Mouse (Mus musculus) forebrain, embryonic 15.5 days (tissue): ENCODE measurements around the gene Mrpl36. TPM values are rescaled to one million over a fixed set of nuclear protein-coding genes. Genes with fewer than 3 reads are reported as not detected.

Experiments used
- ATAC-seq: fragments of 200-750 bp; cut with Nextera tagmentation; replicated peaks from 2 replicates; pipeline ENCODE4 v1.8.0; 2017; ENCODE audit warnings: mild to moderate bottlenecking, moderate TSS enrichment, moderate library complexity
- H3K27ac ChIP-seq: fragments of 300-500 bp; sonication (generic); replicated peaks from 2 replicates; pipeline ENCODE4 v1.5.1; 2015; ENCODE audit warnings: mild to moderate bottlenecking, inconsistent platforms
- H3K27me3 ChIP-seq: fragments of 300-500 bp; sonication (generic); 2 replicates; pipeline ENCODE4 v1.6.1; 2015; ENCODE audit warnings: inconsistent platforms
- H3K36me3 ChIP-seq: fragments of 300-500 bp; sonication (generic); 2 replicates; pipeline ENCODE4 v1.6.1; 2015; ENCODE audit warnings: mild to moderate bottlenecking, inconsistent platforms
- H3K4me1 ChIP-seq: fragments of 300-500 bp; sonication (generic); 2 replicates; pipeline ENCODE4 v1.6.1; 2015; ENCODE audit warnings: inconsistent platforms
- H3K4me2 ChIP-seq: fragments of 300-500 bp; sonication (generic); replicated peaks from 2 replicates; pipeline ENCODE4 v1.6.1; 2015; ENCODE audit warnings: mild to moderate bottlenecking, inconsistent platforms
- H3K4me3 ChIP-seq: fragments of 300-500 bp; sonication (generic); 2 replicates; pipeline ENCODE4 v1.5.1; 2015; ENCODE audit warnings: mild to moderate bottlenecking, inconsistent platforms
- H3K9ac ChIP-seq: fragments of 300-500 bp; sonication (generic); replicated peaks from 2 replicates; pipeline ENCODE4 v1.6.1; 2015; ENCODE audit warnings: mild to moderate bottlenecking, inconsistent platforms
- H3K9me3 ChIP-seq: fragments of 300-500 bp; sonication (generic); 2 replicates; pipeline ENCODE4 v1.6.1; 2016; ENCODE audit warnings: inconsistent platforms
- WGBS: fragments of 180-500 bp; shearing (Covaris S2); methylation state at CpG from one replicate; pipeline ENCODE4 v1.1.7; 2015; ENCODE audit warnings: mixed read lengths; 5-methylcytosine and 5-hydroxymethylcytosine counted together
- polyA plus RNA-seq: library from polyadenylated mRNA; unstranded; fragments of >200 nt; fragmentation: Nextera tagmentation; extraction: Ambion mirVana; gene quantifications from 2 replicates; pipeline ENCODE4 v1.2.1, GENCODE M21; 2015

Gene Mrpl36
- polyA plus RNA-seq, 1 experiment from 2014 or later, result 99.8 TPM

- Histone ChIP-seq H3K27ac (no peak overlapping the region), H3K9ac (no peak overlapping the region), H3K4me1 (no peaks in the 10 kb centered on the region), H3K4me3 (no peak overlapping the region), H3K9me3 (no peaks in the 10 kb centered on the region), H3K36me3 (no peaks in the 10 kb centered on the region), H3K4me2 (no peak overlapping the region), H3K27me3 (no peaks in the 10 kb centered on the region)
- ATAC-seq, result no peak
- WGBS, result 86% methylated on average over 7 of the region's 7 CpGs
These were observed 19.8 kb downstream of the Mrpl36 start for GRCm38 (mm10) chr13:73347922-73348650.

- Histone ChIP-seq H3K9me3 (no peaks in the 10 kb centered on the region), H3K4me3 (no peak overlapping the region), H3K27me3 (no peaks in the 10 kb centered on the region), H3K36me3 (no peaks in the 10 kb centered on the region), H3K4me2 (no peak overlapping the region), H3K27ac (no peak overlapping the region), H3K4me1 (no peaks in the 10 kb centered on the region), H3K9ac (no peak overlapping the region)
- WGBS, result 89% methylated on average over 9 of the region's 9 CpGs
- ATAC-seq, result no peak
These were observed 22.4 kb downstream of the Mrpl36 start for GRCm38 (mm10) chr13:73350741-73351140.

- Histone ChIP-seq H3K27me3 (no peaks in the 10 kb centered on the region), H3K4me1 (no peaks in the 10 kb centered on the region), H3K4me2 (no peak overlapping the region), H3K9ac (no peak overlapping the region), H3K4me3 (no peak overlapping the region), H3K27ac (no peak overlapping the region), H3K9me3 (no peaks in the 10 kb centered on the region), H3K36me3 (no peaks in the 10 kb centered on the region)
- 74% methylated on average over 3 of the region's 3 CpGs for WGBS
- ATAC-seq, result no peak
These were observed 23.6 kb downstream of the Mrpl36 start for GRCm38 (mm10) chr13:73351910-73352309.

GRCm38 (mm10) chr13:73352491-73352890 is 24.2 kb downstream of the Mrpl36 start:
- H3K36me3 ChIP-seq, result no peaks in the 10 kb centered on the region
- no peak overlapping the region for H3K9ac ChIP-seq
- H3K27ac ChIP-seq, result no peak overlapping the region
- H3K4me1 ChIP-seq, result no peaks in the 10 kb centered on the region
- no peak for ATAC-seq
- H3K4me3 ChIP-seq, result no peak overlapping the region
- H3K27me3 ChIP-seq, result no peaks in the 10 kb centered on the region
- no peaks in the 10 kb centered on the region for H3K9me3 ChIP-seq
- no peak overlapping the region for H3K4me2 ChIP-seq

- no peaks in the 10 kb centered on the region for H3K4me1 ChIP-seq
- 91% methylated on average over 3 of the region's 3 CpGs for WGBS
- H3K36me3 ChIP-seq, result no peaks in the 10 kb centered on the region
- no peak for ATAC-seq
- H3K4me3 ChIP-seq, result no peak overlapping the region
- H3K27ac ChIP-seq, result no peak overlapping the region
- no peak overlapping the region for H3K4me2 ChIP-seq
- H3K27me3 ChIP-seq, result no peaks in the 10 kb centered on the region
- no peak overlapping the region for H3K9ac ChIP-seq
- no peaks in the 10 kb centered on the region for H3K9me3 ChIP-seq
These were observed 28.8 kb downstream of the Mrpl36 start for GRCm38 (mm10) chr13:73357106-73357505.

GRCm38 (mm10) chr13:73373367-73373766 is 45.1 kb downstream of the Mrpl36 start:
- no peak overlapping the region for H3K9ac ChIP-seq
- H3K4me3 ChIP-seq, result no peak overlapping the region
- no peak overlapping the region for H3K4me2 ChIP-seq
- no peaks in the 10 kb centered on the region for H3K9me3 ChIP-seq
- H3K36me3 ChIP-seq, result no peaks in the 10 kb centered on the region
- H3K27ac ChIP-seq, result no peak overlapping the region
- WGBS, result 80% methylated on average over 4 of the region's 4 CpGs
- H3K4me1 ChIP-seq, result no peaks in the 10 kb centered on the region
- no peaks in the 10 kb centered on the region for H3K27me3 ChIP-seq
- no peak for ATAC-seq

GRCm38 (mm10) chr13:73374612-73375011 is 46.3 kb downstream of the Mrpl36 start:
- Histone ChIP-seq H3K4me3 (no peak overlapping the region), H3K9ac (no peak overlapping the region), H3K4me1 (no peaks in the 10 kb centered on the region), H3K27ac (no peak overlapping the region), H3K4me2 (no peak overlapping the region), H3K27me3 (no peaks in the 10 kb centered on the region), H3K9me3 (no peaks in the 10 kb centered on the region), H3K36me3 (no peaks in the 10 kb centered on the region)
- 0 out of 2 replicates have a peak, but pooled peaks have one; percentile 11 for ATAC-seq
- WGBS, result 60% methylated on average over 2 of the region's 2 CpGs

- H3K4me3 ChIP-seq, result no peak overlapping the region
- ATAC-seq, result no peak
- no peak overlapping the region for H3K9ac ChIP-seq
- no peak overlapping the region for H3K27ac ChIP-seq
- no peaks in the 10 kb centered on the region for H3K36me3 ChIP-seq
- H3K4me2 ChIP-seq, result no peak overlapping the region
- 85% methylated on average over 9 of the region's 9 CpGs for WGBS
- H3K4me1 ChIP-seq, result no peaks in the 10 kb centered on the region
- H3K9me3 ChIP-seq, result no peaks in the 10 kb centered on the region
- H3K27me3 ChIP-seq, result no peaks in the 10 kb centered on the region
These were observed 49.3 kb downstream of the Mrpl36 start for GRCm38 (mm10) chr13:73377637-73378036.

Other genes with a start within 250 kb of the Mrpl36 start
- 0.09 TPM in 1 of 2 replicates, not detected in the other for gene Irx4, start 68.0 kb upstream of the Mrpl36 start, polyA plus RNA-seq
- gene Ndufs6, start within 50 bp of the Mrpl36 start, polyA plus RNA-seq, result 357 and 367 TPM in 2 replicates
- gene Lpcat1, start 138.7 kb downstream of the Mrpl36 start, polyA plus RNA-seq, result 61.4 and 62.1 TPM in 2 replicates
- 0.06 TPM in 2 replicates for gene Slc6a3, start 208.2 kb downstream of the Mrpl36 start, polyA plus RNA-seq